Mouse (Mus musculus): ENCODE measurements at regions not wholly inside any gene's neighbourhood (a gene's known extent, or its start where the extent isn't known, plus 50 kb on each side); places are given as distances from the start of the nearest gene placed in this dataset.
A peak's percentile ranks its signal among the peaks of the same experiment; 100 is the strongest.
"Not testable (repeated sequence)": the region's sequence is repeated elsewhere in the genome, so short reads cannot be mapped to it uniquely, and the experiment has no call there.

GRCm38 (mm10) chr12:45464952-45465351, 390.4 kb upstream of the Stxbp6 start:
- Histone ChIP-seq H3K4me1 (ENCODE audit: control insufficient read depth, insufficient read depth, low read length) (no peaks in the 10 kb centered on the region; the same call in 1 of the 2 replicates), H3K27me3 (ENCODE audit: control insufficient read depth, insufficient read depth, low read length) (no peaks in the 10 kb centered on the region), H3K27ac (ENCODE audit: insufficient read depth, low read length) (no peak overlapping the region), H3K4me3 (replicated peaks; ENCODE audit: insufficient read depth, low read depth, low read length) (no peak overlapping the region)
- TF ChIP-seq CTCF (IDR thresholded peaks at IDR 0.05; ENCODE audit: borderline replicate concordance, insufficient read depth, low read depth, low read length): no peak
- TF ChIP-seq POLR2A (IDR thresholded peaks at IDR 0.05; ENCODE audit: borderline replicate concordance, insufficient read depth, low read length): no peak
- DNase-seq: no peak
- 59% methylated on average over 2 of the region's 2 CpGs for WGBS

GRCm38 (mm10) chr12:45458746-45459145, 384.2 kb upstream of the Stxbp6 start:
- H3K4me1 ChIP-seq (ENCODE audit: control insufficient read depth, insufficient read depth, low read length); H3K4me3 ChIP-seq (replicated peaks; ENCODE audit: insufficient read depth, low read depth, low read length); DNase-seq; H3K27ac ChIP-seq (ENCODE audit: insufficient read depth, low read length); H3K27me3 ChIP-seq (ENCODE audit: control insufficient read depth, insufficient read depth, low read length): not testable (repeated sequence)
- WGBS: 46% methylated on average over 8 of the region's 8 CpGs

DNA sequence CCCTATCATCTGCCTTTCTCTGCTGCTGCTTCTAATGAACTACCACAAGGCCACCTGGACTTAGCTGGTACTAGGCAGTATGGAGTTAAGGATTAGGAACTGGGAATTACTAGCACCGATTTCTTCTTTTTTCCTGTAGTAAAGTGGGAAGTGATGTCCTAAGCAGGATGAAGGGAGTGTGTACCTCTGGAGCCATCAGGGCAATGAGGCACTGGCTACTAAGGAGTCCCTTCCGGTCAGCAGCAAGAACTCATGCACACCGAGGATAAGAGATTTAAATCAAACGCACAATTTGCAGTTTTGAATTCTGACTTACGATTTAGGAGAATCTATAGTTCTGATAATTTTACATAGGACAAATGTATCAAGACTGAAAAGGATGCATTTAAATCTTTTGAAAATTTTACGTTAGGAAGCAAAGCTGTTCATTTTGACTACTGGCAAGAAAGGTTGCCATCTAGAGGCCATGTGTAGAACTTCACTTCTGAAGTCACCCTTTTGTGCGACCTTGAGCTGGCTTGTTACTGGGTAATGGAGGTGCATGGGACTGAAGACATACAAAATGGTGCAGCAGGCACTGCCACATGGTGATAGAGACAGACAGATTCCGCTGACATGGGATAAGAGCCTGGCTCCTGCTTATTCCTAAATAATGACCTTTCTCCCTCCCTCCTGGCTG, 369.1 kb upstream of the Stxbp6 start:
- WGBS: 58% methylated on average over 8 of the region's 8 CpGs
- H3K4me3 ChIP-seq (replicated peaks; ENCODE audit: insufficient read depth, low read depth, low read length): no peak overlapping the region

DNA sequence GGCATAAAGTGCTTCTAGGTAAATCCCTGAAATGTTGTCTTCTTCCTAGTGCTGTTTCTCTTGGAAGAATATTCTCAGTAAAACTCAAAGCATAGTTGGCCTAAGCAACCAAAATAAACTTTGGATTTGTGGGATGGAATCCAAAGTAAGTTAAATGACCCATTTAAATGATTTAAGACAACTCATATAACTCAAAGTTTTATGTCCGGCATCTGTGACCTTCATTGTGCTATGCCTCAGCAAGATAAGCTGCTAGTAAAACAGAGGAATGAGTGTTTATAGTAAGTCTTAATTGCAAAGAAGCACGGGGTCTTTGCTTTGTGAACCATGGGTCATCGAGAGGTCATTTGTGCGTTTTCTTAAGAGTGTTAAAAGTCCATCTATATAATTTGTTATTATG, 368.0 kb upstream of the Stxbp6 start:
- DNase-seq: no peak
- Histone ChIP-seq H3K27me3 (ENCODE audit: control insufficient read depth, insufficient read depth, low read length) (no peaks in the 10 kb centered on the region), H3K4me1 (ENCODE audit: control insufficient read depth, insufficient read depth, low read length) (no peaks in the 10 kb centered on the region), H3K4me3 (replicated peaks; ENCODE audit: insufficient read depth, low read depth, low read length) (no peak overlapping the region), H3K27ac (ENCODE audit: insufficient read depth, low read length) (no peak overlapping the region)
- no peak for TF ChIP-seq POLR2A (IDR thresholded peaks at IDR 0.05; ENCODE audit: borderline replicate concordance, insufficient read depth, low read length)
- WGBS: 79% methylated on average over 4 of the region's 4 CpGs

More for the DNA sequence above, 369.1 kb upstream of the Stxbp6 start:
- DNase-seq: peak in 1 of 2 experiments; percentile 17
- TF ChIP-seq CTCF (IDR thresholded peaks at IDR 0.05; ENCODE audit: borderline replicate concordance, insufficient read depth, low read depth, low read length) (peak; percentile 39; the same call in 1 of the 2 replicates), POLR2A (IDR thresholded peaks at IDR 0.05; ENCODE audit: borderline replicate concordance, insufficient read depth, low read length) (no peak)
- H3K27me3 ChIP-seq (ENCODE audit: control insufficient read depth, insufficient read depth, low read length): no peaks in the 10 kb centered on the region
- no peak overlapping the region for H3K27ac ChIP-seq (ENCODE audit: insufficient read depth, low read length)
- no peaks in the 10 kb centered on the region for H3K4me1 ChIP-seq (ENCODE audit: control insufficient read depth, insufficient read depth, low read length)

DNA sequence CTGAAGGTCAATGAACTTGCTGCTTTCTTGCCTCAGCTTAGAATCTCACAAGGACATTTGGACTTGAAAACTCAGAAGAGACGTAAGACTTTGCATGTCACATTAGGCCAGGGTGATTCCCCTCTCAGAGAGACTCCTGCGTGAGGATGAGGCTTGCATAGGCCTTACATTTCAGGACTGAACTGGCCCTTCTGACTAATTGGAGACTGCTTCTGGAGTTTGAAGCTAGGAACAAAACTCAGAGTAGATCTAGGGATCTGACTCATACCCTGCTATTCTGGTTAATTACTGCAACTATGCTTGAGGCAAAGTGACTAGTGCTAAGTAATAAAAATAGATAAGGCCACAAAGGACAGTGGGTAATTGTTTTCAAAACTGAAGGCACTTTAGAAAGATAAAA, 365.2 kb upstream of the Stxbp6 start:
- 88% methylated on average over 2 of the region's 2 CpGs for WGBS
- Histone ChIP-seq H3K4me1 (ENCODE audit: control insufficient read depth, insufficient read depth, low read length) (no peaks in the 10 kb centered on the region), H3K4me3 (replicated peaks; ENCODE audit: insufficient read depth, low read depth, low read length) (no peak overlapping the region), H3K27ac (ENCODE audit: insufficient read depth, low read length) (no peak overlapping the region), H3K27me3 (ENCODE audit: control insufficient read depth, insufficient read depth, low read length) (no peaks in the 10 kb centered on the region)
- DNase-seq: peak in 1 of 2 experiments; percentile 1
- TF ChIP-seq POLR2A (IDR thresholded peaks at IDR 0.05; ENCODE audit: borderline replicate concordance, insufficient read depth, low read length) (no peak), CTCF (IDR thresholded peaks at IDR 0.05; ENCODE audit: borderline replicate concordance, insufficient read depth, low read depth, low read length) (no peak)

GRCm38 (mm10) chr12:45437271-45437670, 362.8 kb upstream of the Stxbp6 start:
- TF ChIP-seq POLR2A (IDR thresholded peaks at IDR 0.05; ENCODE audit: borderline replicate concordance, insufficient read depth, low read length) (no peak), CTCF (IDR thresholded peaks at IDR 0.05; ENCODE audit: borderline replicate concordance, insufficient read depth, low read depth, low read length) (no peak)
- DNase-seq: no peak
- Histone ChIP-seq H3K27me3 (ENCODE audit: control insufficient read depth, insufficient read depth, low read length) (no peaks in the 10 kb centered on the region), H3K27ac (ENCODE audit: insufficient read depth, low read length) (no peak overlapping the region), H3K4me3 (replicated peaks; ENCODE audit: insufficient read depth, low read depth, low read length) (no peak overlapping the region), H3K4me1 (ENCODE audit: control insufficient read depth, insufficient read depth, low read length) (no peaks in the 10 kb centered on the region)

DNA sequence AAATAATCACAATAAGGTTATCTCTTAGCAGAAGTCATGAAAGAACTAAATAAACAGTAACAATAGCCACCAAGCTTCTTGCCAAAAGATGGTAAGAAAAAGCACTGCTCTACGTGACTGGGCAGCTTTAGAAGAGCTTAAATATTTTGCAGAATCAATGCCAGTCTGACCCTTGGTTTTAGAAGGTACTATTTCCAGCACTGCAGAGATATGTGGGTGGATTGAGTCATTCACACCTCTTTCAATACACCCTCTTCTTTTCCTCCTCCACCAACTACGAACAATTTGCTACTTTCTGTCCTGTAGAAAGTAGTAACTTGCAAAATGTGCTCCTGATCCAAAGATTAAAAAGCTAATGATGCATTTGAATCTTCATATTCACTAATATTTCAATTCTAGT, 324.9 kb upstream of the Stxbp6 start:
- 68% methylated on average over 2 of the region's 2 CpGs for WGBS
- no peak overlapping the region for H3K27ac ChIP-seq (ENCODE audit: insufficient read depth, low read length)
- no peaks in the 10 kb centered on the region for H3K4me1 ChIP-seq (ENCODE audit: control insufficient read depth, insufficient read depth, low read length)
- H3K4me3 ChIP-seq (replicated peaks; ENCODE audit: insufficient read depth, low read depth, low read length): no peak overlapping the region
- H3K27me3 ChIP-seq (ENCODE audit: control insufficient read depth, insufficient read depth, low read length): no peaks in the 10 kb centered on the region
- TF ChIP-seq CTCF (IDR thresholded peaks at IDR 0.05; ENCODE audit: borderline replicate concordance, insufficient read depth, low read depth, low read length): no peak
- no peak for TF ChIP-seq POLR2A (IDR thresholded peaks at IDR 0.05; ENCODE audit: borderline replicate concordance, insufficient read depth, low read length)
- DNase-seq: no peak

DNA sequence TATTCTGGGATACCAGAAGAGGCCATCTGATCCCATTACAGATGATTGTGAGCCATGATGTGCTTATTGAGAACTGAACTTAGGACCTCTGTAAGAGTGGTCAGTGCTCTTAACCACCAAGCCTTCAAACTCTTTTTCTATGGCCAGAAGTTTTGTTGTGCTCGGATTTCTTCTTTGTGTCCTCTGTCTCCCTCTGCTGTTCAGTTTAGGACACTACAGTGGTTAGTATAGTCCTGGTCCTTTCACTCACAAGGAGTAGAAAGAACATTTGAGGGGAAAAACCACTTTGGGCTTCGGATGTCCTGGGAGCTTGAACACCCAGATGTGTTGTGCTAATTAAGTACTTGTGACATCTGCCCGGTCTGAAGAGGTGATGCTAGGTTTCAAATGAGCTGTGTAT, 310.4 kb upstream of the Stxbp6 start:
- TF ChIP-seq CTCF (IDR thresholded peaks at IDR 0.05; ENCODE audit: borderline replicate concordance, insufficient read depth, low read depth, low read length) (no peak), POLR2A (IDR thresholded peaks at IDR 0.05; ENCODE audit: borderline replicate concordance, insufficient read depth, low read length) (no peak)
- no peak overlapping the region for H3K4me3 ChIP-seq (replicated peaks; ENCODE audit: insufficient read depth, low read depth, low read length)
- DNase-seq: no peak
- H3K27me3 ChIP-seq (ENCODE audit: control insufficient read depth, insufficient read depth, low read length): no peaks in the 10 kb centered on the region
- H3K27ac ChIP-seq (ENCODE audit: insufficient read depth, low read length): no peak overlapping the region
- 55% methylated on average over 3 of the region's 3 CpGs for WGBS
- H3K4me1 ChIP-seq (ENCODE audit: control insufficient read depth, insufficient read depth, low read length): no peaks in the 10 kb centered on the region; the same call in 1 of the 2 replicates
